Mouse (Mus musculus): Measurements from ENCODE around the gene Cdh7.

GRCm38 (mm10) chr1:109989541-109989940, 7.3 kb downstream of the Cdh7 start:
- no peak for TF ChIP-seq CTCF (IDR thresholded peaks at IDR 0.05; ENCODE audit: extremely low read depth, insufficient read depth, insufficient read length, insufficient replicate concordance)
- no peak for TF ChIP-seq POLR2A (IDR thresholded peaks at IDR 0.05; ENCODE audit: low read depth, low read length)
